Comparison of ENCODE assay signal across 18 mouse cellular contexts in genomic region chr17:85374834-85375176, GRCm38 (mm10).
DNase-seq lines count a peak whose midpoint lies in the region; ATAC-seq lines count a peak whose summit lies in the region.
"Had no signal": no experiment of that assay in that cellular context is flagged by ENCODE, and none has a peak within 500 bp of the region (broad histone marks: within the 10 kb centered on the region; RNA-seq: fewer than 3 reads in every experiment).

No protein-coding gene starts in this region.

- intact Hi-C loops in heart, postnatal 10 days (cut with DNase I): no loop called here

- H3K27me3 ChIP-seq in heart, embryonic 14.5 days (ENCODE audit: control insufficient read depth, insufficient read depth, low read length): no peaks in the 10 kb centered on the region
- peaks cover 69% of the 10 kb centered on the region for H3K27me3 ChIP-seq in midbrain, embryonic 13.5 days
- H3K27me3 ChIP-seq in midbrain, embryonic 10.5 days (ENCODE audit: low read depth, poor library complexity, severe bottlenecking): peaks cover 40% of the 10 kb centered on the region
- no peaks in the 10 kb centered on the region for H3K27me3 ChIP-seq in embryonic facial prominence, embryonic 12.5 days

- no peak overlapping the region for H3K4me3 ChIP-seq in heart, embryonic 14.5 days (ENCODE audit: control insufficient read depth in 1 of 2, insufficient read depth in 1 of 2, low read depth in 1 of 2, low read length in 2 of 2)
- no peak overlapping the region for H3K4me3 ChIP-seq in midbrain, embryonic 13.5 days (replicated peaks)
- no peak overlapping the region for H3K4me3 ChIP-seq in midbrain, embryonic 10.5 days
- no peak overlapping the region for H3K4me3 ChIP-seq in embryonic facial prominence, embryonic 12.5 days
- H3K4me3 ChIP-seq: forebrain, embryonic 13.5 days; hindbrain, embryonic 10.5 days had no signal

- no peaks in the 10 kb centered on the region for H3K36me3 ChIP-seq in heart, embryonic 14.5 days (ENCODE audit: control insufficient read depth, insufficient read depth, low read length)
- no peaks in the 10 kb centered on the region for H3K36me3 ChIP-seq in midbrain, embryonic 13.5 days
- no peaks in the 10 kb centered on the region for H3K36me3 ChIP-seq in midbrain, embryonic 10.5 days
- H3K36me3 ChIP-seq in embryonic facial prominence, embryonic 12.5 days: no peaks in the 10 kb centered on the region
- H3K36me3 ChIP-seq: hindbrain, embryonic 10.5 days had no signal

- WGBS in heart, embryonic 14.5 days: 58% methylated on average over 8 of the region's 8 CpGs
- 37% methylated on average over 8 of the region's 8 CpGs for WGBS in midbrain, embryonic 13.5 days
- 73% methylated on average over 8 of the region's 8 CpGs for WGBS in midbrain, embryonic 10.5 days
- WGBS in embryonic facial prominence, embryonic 12.5 days: 26% methylated on average over 8 of the region's 8 CpGs

- no peak overlapping the region for H3K27ac ChIP-seq in heart, embryonic 14.5 days (replicated peaks in 1 of 2; ENCODE audit: control insufficient read depth in 1 of 2, insufficient read depth in 1 of 2, low read depth in 2 of 2, low read length in 2 of 2)
- H3K27ac ChIP-seq in midbrain, embryonic 13.5 days: no peak overlapping the region
- no peak overlapping the region for H3K27ac ChIP-seq in midbrain, embryonic 10.5 days (replicated peaks)
- H3K27ac ChIP-seq in embryonic facial prominence, embryonic 12.5 days: peak overlapping the region; percentile 46; the same call in 1 of the 2 replicates
- H3K27ac ChIP-seq: forebrain, embryonic 13.5 days; hindbrain, embryonic 10.5 days; macrophage had no signal

- H3K9me3 ChIP-seq in heart, embryonic 14.5 days (ENCODE audit: control insufficient read depth, low read length): no peaks in the 10 kb centered on the region
- H3K9me3 ChIP-seq in midbrain, embryonic 13.5 days: no peaks in the 10 kb centered on the region
- H3K9me3 ChIP-seq in midbrain, embryonic 10.5 days (replicated peaks): no peaks in the 10 kb centered on the region
- no peaks in the 10 kb centered on the region for H3K9me3 ChIP-seq in embryonic facial prominence, embryonic 12.5 days
- H3K9me3 ChIP-seq: forebrain, embryonic 13.5 days; hindbrain, embryonic 10.5 days had no signal

- no peak for ATAC-seq in heart, embryonic 14.5 days (ENCODE audit: insufficient number of reproducible peaks, insufficient read depth, low FRiP score, low read depth)
- peak; percentile 34; the same call in 1 of the 2 replicates for ATAC-seq in midbrain, embryonic 13.5 days
- no peak for ATAC-seq in embryonic facial prominence, embryonic 12.5 days (ENCODE audit: insufficient number of reproducible peaks, insufficient read depth, low FRiP score, low TSS enrichment)
- ATAC-seq: forebrain, embryonic 13.5 days had no signal

- peaks cover 5 to 18% of the 10 kb centered on the region in 2 experiments; a peak in 3 of 4 replicates for H3K4me1 ChIP-seq in heart, embryonic 14.5 days (ENCODE audit: control insufficient read depth in 2 of 2, insufficient read depth in 2 of 2, low read length in 2 of 2)
- peaks cover 26% of the 10 kb centered on the region for H3K4me1 ChIP-seq in midbrain, embryonic 13.5 days (replicated peaks)
- H3K4me1 ChIP-seq in midbrain, embryonic 10.5 days: peaks cover 10% of the 10 kb centered on the region
- H3K4me1 ChIP-seq in embryonic facial prominence, embryonic 12.5 days: peaks cover 20% of the 10 kb centered on the region
- H3K4me1 ChIP-seq: hindbrain, embryonic 10.5 days had no signal

- DNase-seq in heart, postnatal 10 days: no peak
- DNase-seq in midbrain, embryonic 10.5 days (ENCODE audit: low spot score): no peak
- peak; percentile 76 for DNase-seq in retina, postnatal 1 day
- DNase-seq in natural killer cell, adult 2 months (ENCODE audit: low spot score in 2 of 2): no peak
- DNase-seq: adrenal gland, postnatal 10 days; cerebellum, adult 11-12 months; gastrocnemius, postnatal 25 days; kidney, adult 18-20 months; kidney, postnatal 10 days; left cerebral cortex, postnatal 4 days; right cerebral cortex, postnatal 14 days had no signal

- H3K4me2 ChIP-seq in heart, embryonic 14.5 days (ENCODE audit: low read length): 0 out of 2 replicates have a peak overlapping the region, but pooled peaks have one; percentile 24
- H3K4me2 ChIP-seq in midbrain, embryonic 13.5 days (replicated peaks): no peak overlapping the region
- H3K4me2 ChIP-seq in embryonic facial prominence, embryonic 12.5 days (replicated peaks): peak overlapping the region; percentile 17; the same call in 1 of the 2 replicates
- H3K4me2 ChIP-seq: forebrain, embryonic 13.5 days; lung, embryonic 14.5 days had no signal

- H3K9ac ChIP-seq in heart, embryonic 14.5 days (ENCODE audit: low read length): no peak overlapping the region
- H3K9ac ChIP-seq in midbrain, embryonic 13.5 days (replicated peaks): no peak overlapping the region
- no peak overlapping the region for H3K9ac ChIP-seq in embryonic facial prominence, embryonic 12.5 days
- H3K9ac ChIP-seq: forebrain, embryonic 13.5 days; lung, embryonic 14.5 days had no signal
